Mouse (Mus musculus): ENCODE measurements around the gene Shc1.
"Not testable (repeated sequence)": the region's sequence is repeated elsewhere in the genome, so short reads cannot be mapped to it uniquely, and the experiment has no call there.

Shc1 gene

DNA sequence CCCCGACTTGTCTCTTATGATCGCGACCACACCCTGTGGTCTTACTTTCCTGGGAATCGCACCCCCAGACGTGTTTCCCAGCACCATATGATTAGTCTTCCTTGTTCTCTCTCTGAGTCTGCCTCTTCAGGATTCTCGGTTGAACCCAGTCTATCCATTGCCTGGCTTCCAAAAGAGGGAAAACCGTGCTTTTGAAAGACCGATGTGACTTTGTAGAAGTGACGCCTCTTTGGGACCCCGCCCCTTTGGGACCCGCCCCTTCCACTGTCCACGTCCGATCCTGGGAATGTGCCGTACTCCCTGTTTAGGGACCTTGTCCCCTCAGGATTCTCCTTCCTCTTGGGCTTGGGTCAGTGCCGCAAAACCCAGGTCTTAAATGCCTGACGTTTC lies 613 bp downstream of the Shc1 start:
- no peak for DNase-seq (ENCODE audit: low read depth, low spot score)

DNA sequence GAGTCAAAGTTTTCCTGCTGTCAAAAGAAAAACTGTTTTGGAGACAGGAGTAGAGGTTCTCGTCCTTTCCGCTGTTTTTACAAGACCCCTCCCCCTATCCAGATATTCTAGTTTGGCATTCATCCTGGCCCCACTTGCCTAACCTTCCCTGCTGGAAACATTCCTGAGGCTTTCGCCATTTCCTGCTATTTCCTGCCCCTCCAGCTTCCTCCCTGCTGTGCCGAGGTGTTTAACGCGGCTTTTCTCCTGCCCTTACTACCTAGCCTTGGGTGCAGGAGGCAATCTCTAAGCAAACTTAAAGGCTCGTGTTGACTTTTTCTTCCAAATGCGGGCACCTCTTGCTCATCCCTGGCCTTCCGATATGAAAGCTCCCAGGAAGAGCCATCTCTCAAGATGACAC lies 1.3 kb downstream of the Shc1 start:
- DNase-seq (ENCODE audit: low read depth, low spot score), result no peak

DNA sequence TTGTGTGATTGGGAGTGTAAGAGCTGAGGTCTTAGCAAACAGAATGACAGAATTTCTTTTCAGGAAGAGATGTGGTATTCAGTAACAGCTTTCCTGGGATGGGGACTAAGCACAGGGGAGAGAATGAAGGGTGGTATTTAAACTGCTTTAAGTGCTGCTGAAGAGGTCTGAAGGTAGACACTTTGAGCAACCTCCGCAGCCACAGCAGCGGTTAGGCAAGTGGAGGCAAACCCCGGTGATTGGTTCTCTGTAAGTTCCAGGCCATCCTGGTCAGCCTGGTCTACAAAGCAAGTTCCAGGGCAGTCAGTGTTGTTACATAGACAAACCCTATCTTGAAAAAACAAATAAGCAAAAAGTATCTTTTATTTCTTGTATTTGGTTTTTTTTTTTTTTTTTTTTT lies 1.7 kb downstream of the Shc1 start:
- DNase-seq (ENCODE audit: low read depth, low spot score), result no peak

DNA sequence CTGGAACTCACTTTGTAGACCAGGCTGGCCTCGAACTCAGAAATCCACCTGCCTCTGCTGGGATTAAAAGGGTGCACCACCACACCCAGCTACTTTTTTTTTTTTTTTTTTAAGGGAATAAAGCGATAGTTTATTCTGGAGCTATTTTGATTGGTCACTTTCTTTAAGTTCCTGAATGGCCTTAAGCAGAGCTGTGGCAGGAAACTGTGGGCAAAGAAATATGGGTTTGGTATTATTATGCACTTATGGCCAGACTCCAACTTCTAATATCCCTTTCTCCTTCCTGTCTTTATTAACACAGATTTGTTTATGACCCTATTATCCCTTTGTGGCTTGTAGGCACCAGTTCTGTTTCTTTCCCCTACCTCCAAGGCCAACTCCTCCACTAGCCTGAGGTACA lies 2.2 kb downstream of the Shc1 start:
- no peak for DNase-seq (ENCODE audit: low read depth, low spot score)

DNA sequence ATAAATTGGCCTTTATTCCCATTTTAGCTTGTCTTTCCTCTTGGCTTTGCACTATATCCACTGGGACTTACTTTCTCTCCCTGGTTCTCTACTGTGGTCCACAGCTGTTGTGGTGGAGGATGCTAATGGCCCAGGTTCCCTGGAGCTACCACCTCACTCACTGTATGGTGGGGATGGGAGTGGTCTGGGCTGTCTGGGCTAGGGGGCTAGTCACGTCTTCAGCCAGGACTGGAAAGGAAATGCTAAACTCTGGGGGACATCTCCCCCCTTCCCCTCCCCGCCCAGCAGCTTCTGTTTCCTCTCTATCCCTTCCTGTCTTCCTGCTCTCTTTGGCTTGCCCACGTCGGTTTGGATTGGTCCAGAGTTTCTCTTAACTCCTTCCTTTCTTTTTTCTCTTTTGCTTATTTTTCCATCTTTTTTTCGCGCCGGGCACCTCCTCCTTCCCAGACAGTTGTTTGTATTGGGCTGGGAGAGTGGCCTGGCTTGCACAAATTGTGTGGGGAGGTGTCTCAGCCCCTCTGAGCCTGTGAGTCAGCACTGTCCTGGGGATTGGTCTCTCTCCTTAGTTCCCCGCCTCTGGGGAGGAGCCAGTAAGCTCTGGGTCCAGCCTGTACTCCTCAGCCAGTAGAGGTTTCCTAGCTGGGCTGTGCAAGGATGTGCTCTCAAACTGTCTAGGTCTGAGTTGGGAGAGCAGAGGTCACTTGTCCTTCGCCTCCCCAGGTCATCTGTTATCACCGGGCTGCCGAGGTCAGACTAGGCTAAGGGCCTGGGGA lies 2.9 kb downstream of the Shc1 start:
- DNase-seq (ENCODE audit: low read depth, low spot score), result peak; percentile 72

DNA sequence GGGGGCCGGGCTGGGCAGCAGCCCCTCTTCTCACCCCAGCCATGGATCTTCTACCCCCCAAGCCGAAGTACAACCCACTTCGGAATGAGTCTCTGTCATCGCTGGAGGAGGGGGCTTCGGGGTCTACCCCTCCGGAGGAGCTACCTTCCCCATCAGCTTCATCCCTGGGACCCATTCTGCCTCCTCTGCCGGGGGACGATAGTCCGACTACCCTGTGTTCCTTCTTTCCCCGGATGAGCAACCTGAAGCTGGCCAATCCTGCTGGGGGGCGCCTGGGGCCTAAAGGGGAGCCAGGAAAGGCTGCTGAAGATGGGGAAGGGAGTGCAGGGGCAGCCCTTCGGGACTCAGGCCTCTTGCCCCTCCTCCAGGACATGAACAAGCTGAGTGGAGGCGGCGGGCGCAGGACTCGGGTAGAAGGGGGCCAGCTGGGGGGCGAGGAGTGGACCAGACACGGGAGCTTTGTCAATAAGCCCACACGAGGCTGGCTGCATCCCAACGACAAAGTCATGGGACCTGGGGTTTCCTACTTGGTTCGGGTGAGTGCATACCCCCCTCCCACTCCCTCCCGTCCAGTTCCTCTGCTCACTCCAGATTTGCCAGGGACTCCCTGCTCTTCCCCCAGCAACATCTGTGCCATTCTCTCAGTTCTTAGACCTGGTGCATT lies 3.7 kb downstream of the Shc1 start:
- DNase-seq (ENCODE audit: low read depth, low spot score), result no peak

DNA sequence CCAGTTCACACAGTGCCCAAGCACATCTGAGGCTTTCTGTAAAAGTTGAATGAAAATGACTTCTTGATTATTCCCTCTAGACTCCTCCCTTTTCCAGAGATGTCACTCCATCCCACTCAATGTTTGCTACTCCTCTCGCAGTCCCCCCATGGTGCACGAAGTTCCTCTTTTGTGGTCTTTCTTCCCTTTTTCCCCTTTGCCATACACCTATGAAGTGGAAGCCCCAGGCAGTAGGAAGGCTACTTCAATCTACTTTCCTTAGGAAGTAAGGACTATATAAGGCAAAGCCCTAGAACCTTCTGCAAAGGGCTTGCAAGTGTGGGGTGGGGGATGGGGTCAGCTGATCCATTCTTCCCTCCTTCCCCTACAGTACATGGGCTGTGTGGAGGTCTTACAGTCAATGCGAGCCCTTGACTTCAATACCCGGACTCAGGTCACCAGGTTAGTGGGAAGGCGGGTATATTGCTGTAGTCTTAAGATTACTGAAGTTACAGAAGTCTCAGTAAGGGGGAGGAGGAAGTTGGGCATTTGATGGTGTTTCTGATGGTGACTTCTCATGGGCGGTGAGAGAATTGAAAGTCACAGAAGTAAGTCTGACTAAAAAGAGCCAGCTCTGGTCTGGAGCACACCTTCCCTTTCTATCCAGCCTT lies 4.4 kb downstream of the Shc1 start:
- no peak for DNase-seq (ENCODE audit: low read depth, low spot score)

DNA sequence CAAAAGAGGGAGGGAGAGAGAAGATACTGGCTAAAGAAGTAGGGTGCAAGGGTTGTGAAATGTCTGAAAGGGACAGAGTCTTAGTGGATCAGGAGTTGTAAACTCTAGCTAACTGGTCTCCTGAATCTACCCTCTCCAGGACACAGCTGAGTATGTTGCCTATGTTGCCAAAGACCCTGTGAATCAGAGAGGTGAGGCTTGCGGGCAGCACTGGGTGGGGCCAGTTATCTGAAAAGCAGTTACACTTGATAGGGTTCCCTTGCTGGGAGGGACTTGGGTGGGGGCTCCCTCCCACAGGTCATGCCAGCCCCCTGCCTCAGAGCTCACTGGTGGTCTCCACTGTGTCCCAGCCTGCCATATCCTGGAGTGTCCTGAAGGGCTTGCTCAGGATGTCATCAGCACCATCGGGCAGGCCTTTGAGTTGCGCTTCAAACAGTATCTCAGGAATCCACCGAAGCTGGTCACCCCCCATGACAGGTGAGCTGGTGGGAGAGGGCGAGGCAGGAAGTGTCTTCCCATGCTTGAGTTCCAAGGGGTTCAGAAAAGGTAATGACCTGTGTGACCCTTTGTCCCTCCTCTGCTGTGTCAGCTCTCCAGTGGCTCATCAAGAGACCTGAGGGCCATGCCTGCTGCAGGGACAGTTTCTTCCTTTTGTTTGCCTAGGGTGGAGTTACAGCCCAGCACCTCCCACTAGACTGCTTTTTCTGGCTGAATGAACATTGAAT lies 6.3 kb downstream of the Shc1 start:
- DNase-seq (ENCODE audit: low read depth, low spot score), result no peak

DNA sequence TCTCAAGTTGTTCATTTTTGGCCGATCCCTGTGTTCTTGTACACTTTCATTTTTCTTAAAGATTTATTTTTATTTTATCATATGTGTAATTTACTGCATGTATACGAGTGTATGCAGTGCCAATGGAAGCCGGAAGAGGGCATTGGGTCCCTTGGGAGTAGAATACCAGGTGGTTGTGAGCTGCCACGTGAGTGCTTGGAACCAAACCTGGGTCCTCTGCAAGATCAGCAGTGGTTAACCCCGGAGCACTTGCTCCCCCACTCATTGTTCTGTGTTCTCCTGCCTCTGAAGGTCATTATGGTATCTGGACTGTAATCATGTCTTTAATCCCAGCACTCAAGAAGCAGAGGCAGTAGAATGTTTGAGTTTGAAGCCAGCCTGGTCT lies 6.9 kb downstream of the Shc1 start:
- no peak for DNase-seq (ENCODE audit: low read depth, low spot score)

DNA sequence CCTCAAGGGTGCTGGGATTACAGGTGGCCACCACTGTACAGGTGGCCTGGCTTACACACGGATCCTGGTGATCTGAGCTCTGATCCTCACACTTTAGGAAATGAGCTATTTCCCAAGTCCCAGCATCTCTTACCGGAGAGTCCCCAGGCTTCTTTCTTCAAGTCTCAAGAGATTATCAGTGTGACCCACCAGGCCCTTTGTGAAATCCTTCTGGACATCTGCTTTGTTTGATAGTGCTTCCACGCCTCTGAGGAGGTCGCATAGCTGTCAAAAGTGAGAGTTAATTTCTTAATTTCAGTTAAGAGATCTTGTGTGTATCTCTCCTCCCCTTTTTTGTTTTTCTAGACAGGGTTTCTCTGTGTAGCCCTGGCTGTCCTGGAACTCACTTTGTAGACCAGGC lies 7.6 kb downstream of the Shc1 start:
- no peak for DNase-seq (ENCODE audit: low read depth, low spot score)

DNA sequence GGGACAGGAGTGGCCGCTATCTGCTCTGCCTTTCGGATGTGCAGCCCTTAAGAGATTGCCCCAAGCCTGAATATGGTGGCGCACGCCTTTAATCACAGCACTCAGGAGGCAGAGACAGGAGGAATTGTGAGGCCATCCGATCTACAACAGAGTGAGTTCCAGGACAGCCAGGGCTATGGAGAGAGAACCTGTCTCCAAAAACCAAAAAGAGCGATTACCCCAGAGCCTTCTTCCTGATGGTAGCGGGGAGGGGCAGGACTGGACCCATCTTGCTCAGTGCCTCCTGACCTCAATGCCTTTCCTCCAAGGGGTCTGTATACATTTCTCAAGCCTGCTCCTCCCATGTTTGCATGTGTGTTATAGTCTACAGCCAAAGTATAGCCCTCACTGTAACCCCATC lies 10.8 kb downstream of the Shc1 start:
- DNase-seq (ENCODE audit: low read depth, low spot score), result not testable (repeated sequence)

DNA sequence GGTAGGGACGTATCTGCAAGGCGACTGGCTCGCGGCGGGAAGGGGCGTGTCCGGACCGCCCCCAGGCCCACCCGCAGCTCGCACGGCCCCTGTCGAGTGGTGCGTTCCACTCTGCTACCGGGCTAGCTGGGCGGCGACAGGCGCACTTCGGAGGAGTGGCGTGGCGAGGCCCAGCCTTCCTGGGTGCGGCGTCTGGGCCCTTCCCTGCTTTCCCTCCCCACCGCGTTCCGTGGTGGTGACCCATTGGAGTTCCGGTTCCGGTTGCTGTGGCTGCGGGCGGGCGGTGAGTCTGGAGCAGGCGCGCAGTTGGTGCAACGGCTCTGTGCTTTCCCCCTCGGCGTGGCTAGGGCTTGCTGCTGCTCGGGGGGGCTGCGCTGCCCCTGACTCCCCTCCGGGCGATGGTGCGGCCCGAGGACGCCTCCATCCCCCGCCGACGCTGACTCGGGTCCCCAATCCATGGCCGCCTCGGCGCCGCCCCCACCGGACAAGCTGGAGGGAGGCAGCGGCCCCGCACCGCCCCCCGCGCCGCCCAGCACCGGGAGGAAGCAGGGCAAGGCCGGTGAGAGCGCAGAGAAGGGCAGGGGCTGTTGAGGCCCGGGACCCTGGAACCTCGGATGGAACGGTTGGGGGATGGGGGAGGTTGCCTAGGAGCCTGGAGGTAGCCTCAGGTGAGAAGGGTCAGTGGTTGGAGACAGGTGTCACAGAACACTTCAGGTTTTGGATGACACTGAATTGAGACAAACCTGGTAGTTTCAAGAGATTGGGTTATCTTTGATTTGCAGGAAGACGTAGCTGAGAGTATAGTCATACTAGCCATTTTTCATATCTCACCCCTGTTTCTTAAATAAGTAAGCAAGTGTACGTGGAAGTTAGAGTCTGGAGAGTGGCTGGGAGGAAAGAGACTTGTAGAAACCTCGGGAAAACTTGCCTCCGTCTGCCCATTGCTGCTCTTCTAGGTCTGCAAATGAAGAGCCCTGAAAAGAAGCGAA lies 12.2 kb downstream of the Shc1 start, which contains the start of gene Pygo2:
Gene Pygo2, plus strand, starts transcription at position 44 of the 989 bp plus-strand sequence.
- peak; percentile 95 for DNase-seq (ENCODE audit: low read depth, low spot score)

DNA sequence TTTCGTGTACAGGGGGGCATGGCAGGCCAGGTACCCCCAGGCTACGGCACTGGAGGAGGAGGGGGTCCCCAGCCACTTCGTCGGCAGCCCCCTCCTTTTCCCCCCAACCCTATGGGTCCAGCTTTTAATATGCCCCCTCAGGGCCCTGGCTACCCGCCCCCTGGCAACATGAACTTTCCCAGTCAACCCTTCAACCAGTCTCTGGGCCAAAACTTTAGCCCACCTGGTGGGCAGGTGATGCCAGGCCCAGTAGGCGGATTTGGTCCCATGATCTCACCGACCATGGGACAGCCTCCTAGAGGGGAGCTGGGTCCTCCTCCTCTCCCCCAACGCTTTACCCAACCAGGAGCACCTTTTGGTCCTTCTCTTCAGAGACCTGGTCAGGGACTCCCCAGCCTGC lies 14.4 kb downstream of the Shc1 start:
- DNase-seq (ENCODE audit: low read depth, low spot score), result no peak

DNA sequence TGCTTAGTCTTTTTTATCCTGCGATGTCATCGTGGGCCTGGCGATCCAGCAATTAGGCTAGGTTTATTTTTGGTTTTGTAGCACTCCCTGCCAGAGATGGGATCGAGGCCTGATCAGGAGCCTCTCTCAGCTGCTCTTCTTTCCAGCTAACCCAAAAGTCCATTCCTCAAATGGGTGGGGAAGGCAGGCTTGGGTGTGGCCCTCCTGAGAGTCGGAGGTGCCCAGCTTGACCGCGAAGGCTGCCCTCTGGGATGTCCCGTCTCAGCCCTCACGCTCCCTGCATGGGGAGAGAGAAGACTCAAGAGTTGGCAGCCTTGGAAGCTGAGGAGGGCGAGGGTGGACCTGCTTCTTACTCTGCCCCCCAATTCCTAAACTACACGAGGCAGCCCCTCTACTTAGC lies 16.3 kb downstream of the Shc1 start:
- no peak for DNase-seq (ENCODE audit: low read depth, low spot score)

DNA sequence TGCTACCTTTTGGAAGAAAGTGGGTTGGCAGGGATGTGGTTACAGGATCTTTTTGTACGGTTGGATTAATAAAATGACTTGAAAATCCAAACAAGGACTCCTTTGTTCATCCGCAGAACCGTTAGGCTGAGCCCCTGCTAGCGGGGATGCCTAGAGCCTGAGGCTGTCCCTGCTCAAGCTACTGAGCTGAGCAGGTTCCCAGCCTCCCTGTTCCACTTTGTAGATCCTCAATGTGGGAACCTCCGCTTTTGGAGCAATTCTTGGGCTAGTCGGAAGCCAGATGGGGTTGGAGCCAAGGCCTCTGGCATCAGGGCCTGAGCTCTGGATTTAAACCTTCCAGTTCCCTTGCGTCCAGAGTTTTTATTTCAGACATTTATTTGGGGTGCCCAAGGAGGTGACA lies 16.8 kb downstream of the Shc1 start:
- no peak for DNase-seq (ENCODE audit: low read depth, low spot score)

DNA sequence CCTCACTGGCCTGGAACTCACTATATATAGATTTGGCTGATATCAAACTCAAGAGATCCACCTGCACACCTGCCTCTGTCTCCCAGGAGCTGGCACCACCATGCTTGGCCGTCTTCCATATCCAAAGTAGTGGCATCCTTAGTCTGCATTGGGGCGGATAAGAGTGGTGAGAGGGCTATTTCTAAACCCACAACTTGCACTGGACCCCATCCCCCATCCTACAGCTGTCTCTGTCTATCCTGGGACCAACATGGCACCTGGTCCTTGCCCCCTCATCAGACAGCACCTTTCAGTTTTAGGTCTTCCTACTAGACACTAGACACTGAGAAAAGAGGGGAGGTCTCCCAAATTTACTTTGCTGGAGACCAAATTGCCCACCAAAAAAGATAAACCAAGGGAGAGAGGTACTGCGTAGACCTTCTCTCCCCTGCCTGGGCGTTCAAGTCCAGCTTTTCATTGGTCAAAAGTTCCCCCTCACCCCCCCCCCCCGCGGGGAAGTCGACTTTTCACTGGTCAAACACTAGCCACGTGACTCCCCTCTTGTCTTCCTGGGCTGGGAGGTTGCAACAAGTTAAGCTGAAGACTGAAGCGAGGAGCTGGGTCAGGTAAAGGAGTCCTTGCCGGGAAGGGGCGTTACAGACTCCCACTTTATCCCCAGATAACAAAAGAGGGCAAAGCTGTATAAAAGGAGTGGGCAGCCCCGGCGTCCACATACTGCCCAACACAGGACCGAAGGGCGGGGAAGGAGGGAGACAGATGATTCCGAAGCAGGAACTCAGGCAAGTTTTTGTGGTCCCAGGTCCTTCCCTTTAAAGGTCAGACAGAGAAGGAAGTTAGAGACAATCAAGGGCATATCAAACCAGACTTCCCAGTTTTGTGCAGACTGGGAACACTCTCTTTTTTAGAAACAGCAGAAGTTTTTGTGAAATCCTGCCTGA lies 18.2 kb downstream of the Shc1 start, which contains the start of gene Pbxip1:
Gene Pbxip1, plus strand, starts transcription at position 531 of the 938 bp plus-strand sequence.
- DNase-seq (ENCODE audit: low read depth, low spot score), result no peak

DNA sequence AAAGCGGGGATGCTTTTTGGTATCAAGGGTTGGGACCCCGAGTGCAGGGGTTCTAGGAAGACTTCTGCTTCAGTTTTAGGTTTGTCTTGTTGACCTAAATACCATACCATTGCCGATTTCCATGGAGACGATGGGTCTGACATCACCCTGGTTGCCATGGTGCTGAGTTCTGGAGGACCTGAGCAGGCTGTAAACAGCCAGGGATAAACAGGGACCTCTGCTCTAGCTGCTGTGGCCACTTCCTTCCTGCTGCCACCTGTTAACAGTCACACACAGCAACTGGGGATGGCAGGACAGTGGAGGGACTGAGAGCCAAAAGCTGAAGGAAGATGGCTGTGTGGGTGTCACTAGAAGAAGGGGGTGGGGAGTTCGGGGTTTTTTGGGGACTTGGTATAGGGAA lies 19.0 kb downstream of the Shc1 start:
- DNase-seq (ENCODE audit: low read depth, low spot score), result no peak

DNA sequence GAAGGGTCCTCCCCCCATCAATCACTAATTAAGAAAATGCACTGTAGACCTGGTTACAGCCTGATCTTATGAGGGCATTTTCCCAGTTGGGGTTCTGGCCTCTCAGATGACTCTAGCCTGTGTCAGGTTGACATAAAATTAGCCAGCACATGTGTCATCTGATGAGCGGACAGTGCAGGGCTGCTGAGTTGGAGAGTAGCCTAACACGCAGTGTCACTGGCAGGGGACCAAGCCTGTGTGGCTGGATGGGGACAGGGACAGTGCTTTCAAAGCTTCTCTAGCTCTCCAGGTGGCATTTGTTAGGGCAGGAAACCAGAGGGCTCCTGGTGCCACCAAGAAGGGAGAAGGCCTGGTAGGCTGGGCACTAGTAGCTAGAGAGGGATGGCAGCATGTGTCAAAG lies 22.4 kb downstream of the Shc1 start:
- DNase-seq (ENCODE audit: low read depth, low spot score), result no peak

DNA sequence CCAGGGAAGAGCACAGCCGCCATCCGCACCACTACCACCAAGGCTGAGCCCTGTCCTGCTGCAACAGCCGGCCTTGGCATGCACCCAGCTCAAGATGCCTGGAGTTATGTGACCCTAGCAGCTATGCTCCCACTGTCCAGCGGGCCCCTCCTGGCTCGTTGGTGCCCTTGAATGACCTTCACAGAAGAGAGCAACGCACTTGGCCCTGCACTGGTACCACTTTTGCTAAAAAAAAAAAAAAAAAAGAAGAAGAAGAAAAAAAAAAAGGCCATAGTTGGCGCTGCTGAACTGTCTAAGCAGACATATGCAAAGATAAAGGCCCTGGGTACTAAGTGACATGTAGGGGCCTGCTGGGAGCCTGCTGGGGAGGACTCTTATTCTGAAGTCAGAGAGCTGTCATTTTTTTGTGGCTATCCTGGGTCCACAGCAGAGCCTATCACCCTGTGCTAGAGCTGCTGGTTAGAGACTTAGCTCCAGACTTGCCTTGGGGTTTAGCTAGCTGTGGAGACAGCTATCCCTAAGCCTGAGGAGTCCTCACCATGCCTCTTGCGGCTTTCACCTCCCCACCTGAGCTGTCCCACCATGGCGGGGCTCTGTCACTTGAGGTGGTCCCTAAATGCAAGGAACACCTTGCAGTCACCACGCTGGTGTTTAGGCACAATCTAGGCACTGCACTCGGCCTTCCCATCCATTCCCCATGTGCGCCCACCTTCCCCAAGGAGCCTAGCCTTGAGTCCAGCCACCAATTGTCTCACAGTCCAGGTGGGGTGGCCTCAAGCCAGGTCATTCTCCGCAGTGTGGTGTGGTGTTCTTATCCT lies 30.7 kb downstream of the Shc1 start:
- DNase-seq (ENCODE audit: low read depth, low spot score), result no peak

Measured in telencephalon, adult 2 months (tissue).